ENCODE assay signal across 21 mouse cellular contexts in the genomic region with DNA sequence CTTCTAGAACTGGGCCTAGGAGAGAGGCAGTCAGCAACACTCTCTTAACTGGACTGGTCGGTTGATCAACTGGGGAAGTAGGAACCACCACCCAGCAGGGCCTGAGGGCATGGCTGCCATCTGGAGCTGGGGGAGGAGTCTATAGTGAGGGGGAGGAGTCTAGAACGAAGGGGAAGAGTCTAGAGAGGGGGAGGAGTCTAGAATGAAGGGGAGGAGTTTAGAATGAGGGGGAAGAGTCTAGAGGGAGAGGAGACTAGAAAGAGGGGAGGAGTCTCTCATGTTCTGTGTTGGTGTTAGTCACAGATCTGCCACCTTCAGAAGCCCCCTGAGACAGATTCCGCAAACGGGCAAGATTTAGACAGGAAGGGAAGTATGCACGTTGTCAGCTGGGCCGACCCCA. TPM values are rescaled to one million over a fixed set of nuclear protein-coding genes. Genes with fewer than 3 reads are reported as not detected.
DNase-seq lines count a peak whose midpoint lies in the region; ATAC-seq and TF ChIP-seq lines count a peak whose summit lies in the region.
"Had no signal": no experiment of that assay in that cellular context is flagged by ENCODE, and none has a peak within 500 bp of the region (broad histone marks: within the 10 kb centered on the region; RNA-seq: fewer than 3 reads in every experiment).

No protein-coding gene starts in this region.

- H3K4me3 ChIP-seq in midbrain, embryonic 10.5 days: no peak overlapping the region
- H3K4me3 ChIP-seq in midbrain, embryonic 15.5 days: no peak overlapping the region
- H3K4me3 ChIP-seq in liver, embryonic 11.5 days (ENCODE audit: low read depth, low read length): no peak overlapping the region
- H3K4me3 ChIP-seq in forebrain, postnatal 0 days (ENCODE audit: low read depth, low read length): no peak overlapping the region
- H3K4me3 ChIP-seq: erythroblast, embryonic 14.5 days; hindbrain, embryonic 13.5 days; limb, embryonic 12.5 days; midbrain, embryonic 12.5 days had no signal

- H3K9me3 ChIP-seq in midbrain, embryonic 10.5 days (replicated peaks): no peaks in the 10 kb centered on the region
- H3K9me3 ChIP-seq in midbrain, embryonic 15.5 days: no peaks in the 10 kb centered on the region
- no peaks in the 10 kb centered on the region for H3K9me3 ChIP-seq in liver, embryonic 11.5 days (ENCODE audit: control insufficient read depth, low read length)
- H3K9me3 ChIP-seq in forebrain, postnatal 0 days (ENCODE audit: low read length): no peaks in the 10 kb centered on the region
- H3K9me3 ChIP-seq: hindbrain, embryonic 13.5 days; limb, embryonic 12.5 days; midbrain, embryonic 12.5 days had no signal

- 77% methylated on average over 6 of the region's 6 CpGs for WGBS in midbrain, embryonic 10.5 days
- WGBS in midbrain, embryonic 15.5 days: 76% methylated on average over 6 of the region's 6 CpGs
- WGBS in liver, embryonic 11.5 days: 47% methylated on average over 6 of the region's 6 CpGs
- 74% methylated on average over 6 of the region's 6 CpGs for WGBS in forebrain, postnatal 0 days

- no peak for TF ChIP-seq CTCF in forebrain, postnatal 0 days (IDR thresholded peaks at IDR 0.05; ENCODE audit: low read depth)

- H3K4me1 ChIP-seq in midbrain, embryonic 10.5 days: peaks cover 13% of the 10 kb centered on the region
- H3K4me1 ChIP-seq in midbrain, embryonic 15.5 days: peaks cover 8% of the 10 kb centered on the region
- H3K4me1 ChIP-seq in liver, embryonic 11.5 days (replicated peaks; ENCODE audit: control insufficient read depth, insufficient read depth, low read length): peaks cover 13% of the 10 kb centered on the region
- H3K4me1 ChIP-seq in forebrain, postnatal 0 days (ENCODE audit: insufficient read depth): no peaks in the 10 kb centered on the region

- H3K27ac ChIP-seq in midbrain, embryonic 10.5 days (replicated peaks): 0 out of 2 replicates have a peak overlapping the region, but pooled peaks have one; percentile 17
- H3K27ac ChIP-seq in midbrain, embryonic 15.5 days: no peak overlapping the region
- H3K27ac ChIP-seq in liver, embryonic 11.5 days (ENCODE audit: low read depth, low read length): no peak overlapping the region
- no peak overlapping the region for H3K27ac ChIP-seq in forebrain, postnatal 0 days (ENCODE audit: low read depth, low read length)
- H3K27ac ChIP-seq: hindbrain, embryonic 13.5 days; limb, embryonic 12.5 days; midbrain, embryonic 12.5 days; stomach, postnatal 0 days had no signal

- ATAC-seq in midbrain, embryonic 15.5 days (replicated peaks): no peak
- peak; percentile 51; the same call in 1 of the 2 replicates for ATAC-seq in liver, embryonic 11.5 days (replicated peaks; ENCODE audit: low FRiP score)
- no peak for ATAC-seq in forebrain, postnatal 0 days
- ATAC-seq in erythroid progenitor cell, adult 5-6 weeks (replicated peaks; ENCODE audit: low FRiP score, poor library complexity, severe bottlenecking): no peak
- ATAC-seq: lung, postnatal 0 days had no signal

- H3K9ac ChIP-seq in midbrain, embryonic 15.5 days: no peak overlapping the region
- H3K9ac ChIP-seq in liver, embryonic 11.5 days (ENCODE audit: low read depth, low read length): no peak overlapping the region
- no peak overlapping the region for H3K9ac ChIP-seq in forebrain, postnatal 0 days
- H3K9ac ChIP-seq: hindbrain, embryonic 13.5 days; limb, embryonic 12.5 days; midbrain, embryonic 12.5 days had no signal

- H3K36me3 ChIP-seq in midbrain, embryonic 10.5 days: no peaks in the 10 kb centered on the region
- no peaks in the 10 kb centered on the region for H3K36me3 ChIP-seq in midbrain, embryonic 15.5 days (replicated peaks)
- no peaks in the 10 kb centered on the region for H3K36me3 ChIP-seq in liver, embryonic 11.5 days (ENCODE audit: control insufficient read depth, insufficient read depth, low read length)
- no peaks in the 10 kb centered on the region for H3K36me3 ChIP-seq in forebrain, postnatal 0 days (ENCODE audit: insufficient read depth)
- H3K36me3 ChIP-seq: hindbrain, embryonic 13.5 days; limb, embryonic 12.5 days; midbrain, embryonic 12.5 days had no signal

- H3K27me3 ChIP-seq in midbrain, embryonic 10.5 days (ENCODE audit: low read depth, poor library complexity, severe bottlenecking): peaks cover 22% of the 10 kb centered on the region
- peaks cover 5% of the 10 kb centered on the region; the same call in 1 of the 2 replicates for H3K27me3 ChIP-seq in midbrain, embryonic 15.5 days (replicated peaks)
- H3K27me3 ChIP-seq in liver, embryonic 11.5 days (replicated peaks; ENCODE audit: control insufficient read depth, insufficient read depth, low read length): peaks cover 9% of the 10 kb centered on the region
- no peaks in the 10 kb centered on the region for H3K27me3 ChIP-seq in forebrain, postnatal 0 days (ENCODE audit: insufficient read depth, low read length)

- no peak overlapping the region for H3K4me2 ChIP-seq in midbrain, embryonic 15.5 days
- H3K4me2 ChIP-seq in liver, embryonic 11.5 days: no peak overlapping the region
- no peak overlapping the region for H3K4me2 ChIP-seq in forebrain, postnatal 0 days (ENCODE audit: low read depth)
- H3K4me2 ChIP-seq: hindbrain, embryonic 13.5 days; limb, embryonic 12.5 days; midbrain, embryonic 12.5 days had no signal

- DNase-seq in midbrain, embryonic 10.5 days (ENCODE audit: low spot score): no peak
- DNase-seq in R1 (ENCODE audit: low read depth, low spot score): peak; percentile 87
- no peak for DNase-seq in liver, embryonic 11.5 days (ENCODE audit: low spot score)
- DNase-seq in naive thymus-derived CD4-positive, alpha-beta T cell, adult 2 months (ENCODE audit: low read depth): peak; percentile 61
- DNase-seq in forebrain, postnatal 0 days: no peak
- DNase-seq in urinary bladder, postnatal 14 days (ENCODE audit: low spot score): no peak
- DNase-seq: cerebellum, adult 11-12 months; embryo, embryonic 11 days; gastrocnemius, postnatal 36 days; kidney, adult 2 months; kidney, postnatal 4 days; thymus, postnatal 4 days had no signal

RNA-seq across cellular contexts. Expression of a gene that starts 11.7 kb away (rescaled TPM):
- 0.96 and 1.7 TPM in 2 replicates for polyA plus RNA-seq in midbrain, embryonic 10.5 days (2016; fragmentation: Nextera tagmentation; extraction: Ambion mirVana)
- 1.0 and 1.2 TPM in 2 replicates for polyA plus RNA-seq in midbrain, embryonic 15.5 days (2015; fragmentation: Nextera tagmentation; extraction: Ambion mirVana)
- 10.5 and 13.7 TPM in 2 replicates for polyA plus RNA-seq in liver, embryonic 11.5 days (2014; fragmentation: Nextera tagmentation; extraction: Ambion mirVana)
- 0.62 and 5.1 TPM in 2 replicates for total RNA-seq in forebrain, postnatal 0 days (2014; rRNA removed)
- 0.81 and 1.2 TPM in 2 replicates for polyA plus RNA-seq in forebrain, postnatal 0 days (2015; fragmentation: Nextera tagmentation; extraction: Ambion mirVana)
- total RNA-seq in erythroid progenitor cell, adult 5-6 weeks (2015; ENCODE audit: low replicate concordance): 56.2 and 77.8 TPM in 2 replicates
- 26.6 and 30.5 TPM in 2 replicates for total RNA-seq in erythroid progenitor cell, adult 5-6 weeks (2017; ENCODE audit: low replicate concordance)
- total RNA-seq: gastrocnemius, postnatal 36 days had no signal

RNA-seq across cellular contexts. Expression of a gene that starts 29.8 kb away (rescaled TPM):
- 0.07 and 0.09 TPM in 2 replicates for polyA plus RNA-seq in midbrain, embryonic 10.5 days (2016; fragmentation: Nextera tagmentation; extraction: Ambion mirVana)
- 0.11 and 0.22 TPM in 2 replicates for polyA plus RNA-seq in midbrain, embryonic 15.5 days (2015; fragmentation: Nextera tagmentation; extraction: Ambion mirVana)
- polyA plus RNA-seq in liver, embryonic 11.5 days (2014; fragmentation: Nextera tagmentation; extraction: Ambion mirVana): 1.2 and 1.6 TPM in 2 replicates
- 0.77 and 1.5 TPM in 2 replicates for total RNA-seq in forebrain, postnatal 0 days (2014; rRNA removed)
- polyA plus RNA-seq in forebrain, postnatal 0 days (2015; fragmentation: Nextera tagmentation; extraction: Ambion mirVana): 0.24 and 0.47 TPM in 2 replicates
- 1.3 and 3.6 TPM in 2 replicates for total RNA-seq in erythroid progenitor cell, adult 5-6 weeks (2015; ENCODE audit: low replicate concordance)
- total RNA-seq in erythroid progenitor cell, adult 5-6 weeks (2017; ENCODE audit: low replicate concordance): 4.4 and 5.4 TPM in 2 replicates

RNA-seq across cellular contexts. Expression of a gene that starts 30.0 kb away (rescaled TPM):
- polyA plus RNA-seq in midbrain, embryonic 10.5 days (2016; fragmentation: Nextera tagmentation; extraction: Ambion mirVana): 3.2 and 5.0 TPM in 2 replicates
- polyA plus RNA-seq in midbrain, embryonic 15.5 days (2015; fragmentation: Nextera tagmentation; extraction: Ambion mirVana): 0.96 and 1.0 TPM in 2 replicates
- 56.6 and 62.1 TPM in 2 replicates for polyA plus RNA-seq in liver, embryonic 11.5 days (2014; fragmentation: Nextera tagmentation; extraction: Ambion mirVana)
- total RNA-seq in forebrain, postnatal 0 days (2014; rRNA removed): 1.4 and 1.6 TPM in 2 replicates
- 0.58 and 1.4 TPM in 2 replicates for polyA plus RNA-seq in forebrain, postnatal 0 days (2015; fragmentation: Nextera tagmentation; extraction: Ambion mirVana)
- total RNA-seq in erythroid progenitor cell, adult 5-6 weeks (2015; ENCODE audit: low replicate concordance): 29.8 and 50.5 TPM in 2 replicates
- total RNA-seq in erythroid progenitor cell, adult 5-6 weeks (2017; ENCODE audit: low replicate concordance): 18.3 and 37.0 TPM in 2 replicates
- polyA plus RNA-seq: C2C12 had no signal

Comparison
In these comparisons a context has a peak if more than half of its experiments do, and no peak if none do; other contexts are left out.
1. DNase-seq: peak in R1 (single experiment) and naive thymus-derived CD4-positive, alpha-beta T cell, adult 2 months (single experiment); none in midbrain, embryonic 10.5 days (single experiment), liver, embryonic 11.5 days (single experiment), forebrain, postnatal 0 days (single experiment) and urinary bladder, postnatal 14 days (single experiment).